Mouse (Mus musculus): ENCODE data around the gene Olfr455. TPM values are rescaled to one million over a fixed set of nuclear protein-coding genes. Genes with fewer than 3 reads are reported as not detected.

Olfr455 gene
- total and polyA plus RNA-seq, 2 experiments from 2014 or later: not detected

GRCm38 (mm10) chr6:42489731-42490130 lies 57.7 kb downstream of the Olfr455 start:
- TF ChIP-seq CTCF (IDR thresholded peaks at IDR 0.05; ENCODE audit: low read depth): no peak
- DNase-seq (no peak), ATAC-seq (no peak)
- WGBS: 79% methylated on average over 1 of the region's 1 CpGs
- Histone ChIP-seq H3K9me3 (ENCODE audit: low read length) (no peaks in the 10 kb centered on the region), H3K9ac (no peak overlapping the region), H3K4me1 (ENCODE audit: insufficient read depth) (no peaks in the 10 kb centered on the region), H3K27me3 (ENCODE audit: insufficient read depth, low read length) (no peaks in the 10 kb centered on the region), H3K4me3 (ENCODE audit: low read depth, low read length) (no peak overlapping the region), H3K36me3 (ENCODE audit: insufficient read depth) (no peaks in the 10 kb centered on the region), H3K4me2 (ENCODE audit: low read depth) (no peak overlapping the region), H3K27ac (ENCODE audit: low read depth, low read length) (no peak overlapping the region)

- no peak for TF ChIP-seq CTCF (IDR thresholded peaks at IDR 0.05; ENCODE audit: low read depth)
- H3K9me3 ChIP-seq (ENCODE audit: low read length): no peaks in the 10 kb centered on the region
- H3K4me1 ChIP-seq (ENCODE audit: insufficient read depth): no peaks in the 10 kb centered on the region
- no peak for DNase-seq
- H3K27ac ChIP-seq (ENCODE audit: low read depth, low read length): no peak within 1 kb of the TSS
- 94% methylated on average over 1 of the region's 1 CpGs for WGBS
- H3K9ac ChIP-seq: no peak within 1 kb of the TSS
- no peak within 1 kb of the TSS for H3K4me3 ChIP-seq (ENCODE audit: low read depth, low read length)
- no peaks in the 10 kb centered on the region; the same call in 1 of the 2 replicates for H3K27me3 ChIP-seq (ENCODE audit: insufficient read depth, low read length)
- no peaks in the 10 kb centered on the region for H3K36me3 ChIP-seq (ENCODE audit: insufficient read depth)
- H3K4me2 ChIP-seq (ENCODE audit: low read depth): no peak within 1 kb of the TSS
- ATAC-seq: no peak
Measured at GRCm38 (mm10) chr6:42487114-42487513, 60.3 kb downstream of the Olfr455 start, which contains the start of gene Olfr456. Olfr456 (minus strand) TSS chr6:42487214.

Other genes with a start within 250 kb of the Olfr455 start
- gene Fam131b, start 222.9 kb downstream of the Olfr455 start, total RNA-seq (2014; rRNA removed): 59.2 and 72.2 TPM in 2 replicates
- 5.3 and 5.6 TPM in 2 replicates for gene Fam131b, start 222.9 kb downstream of the Olfr455 start, polyA plus RNA-seq (2015; fragmentation: Nextera tagmentation; extraction: Ambion mirVana)
- 30.5 and 35.6 TPM in 2 replicates for gene Zyx, start 198.0 kb downstream of the Olfr455 start, total RNA-seq (2014; rRNA removed)
- gene Zyx, start 198.0 kb downstream of the Olfr455 start, polyA plus RNA-seq (2015; fragmentation: Nextera tagmentation; extraction: Ambion mirVana): 43.5 and 51.6 TPM in 2 replicates
- 0.62 and 0.86 TPM in 2 replicates for gene Epha1, start 174.3 kb downstream of the Olfr455 start, total RNA-seq (2014; rRNA removed)
- gene Epha1, start 174.3 kb downstream of the Olfr455 start, polyA plus RNA-seq (2015; fragmentation: Nextera tagmentation; extraction: Ambion mirVana): 0.20 and 0.67 TPM in 2 replicates
- not detected in 2 replicates for gene Tas2r143, start 147.3 kb downstream of the Olfr455 start, total RNA-seq (2014; rRNA removed)
- gene Tas2r143, start 147.3 kb downstream of the Olfr455 start, polyA plus RNA-seq (2015; fragmentation: Nextera tagmentation; extraction: Ambion mirVana): not detected in 2 replicates
- 0.77 TPM in 1 of 2 replicates, not detected in the other for gene Tas2r135, start 142.2 kb downstream of the Olfr455 start, total RNA-seq (2014; rRNA removed)
- gene Tas2r135, start 142.2 kb downstream of the Olfr455 start, polyA plus RNA-seq (2015; fragmentation: Nextera tagmentation; extraction: Ambion mirVana): not detected in 2 replicates
- not detected in 2 replicates for gene Tas2r126, start 113.1 kb downstream of the Olfr455 start, total RNA-seq (2014; rRNA removed)
- gene Tas2r126, start 113.1 kb downstream of the Olfr455 start, polyA plus RNA-seq (2015; fragmentation: Nextera tagmentation; extraction: Ambion mirVana): not detected in 2 replicates
- not detected in 2 replicates for gene Olfr458, start 82.4 kb downstream of the Olfr455 start, total RNA-seq (2014; rRNA removed)
- not detected in 2 replicates for gene Olfr458, start 82.4 kb downstream of the Olfr455 start, polyA plus RNA-seq (2015; fragmentation: Nextera tagmentation; extraction: Ambion mirVana)
- not detected in 2 replicates for gene Olfr457, start 71.3 kb downstream of the Olfr455 start, total RNA-seq (2014; rRNA removed)
- not detected in 2 replicates for gene Olfr457, start 71.3 kb downstream of the Olfr455 start, polyA plus RNA-seq (2015; fragmentation: Nextera tagmentation; extraction: Ambion mirVana)
- gene Olfr456, start 60.4 kb downstream of the Olfr455 start, total RNA-seq (2014; rRNA removed): 0.15 TPM in 1 of 2 replicates, not detected in the other
- gene Olfr456, start 60.4 kb downstream of the Olfr455 start, polyA plus RNA-seq (2015; fragmentation: Nextera tagmentation; extraction: Ambion mirVana): not detected in 2 replicates
- not detected in 2 replicates for gene Tcaf3, start 50.1 kb upstream of the Olfr455 start, total RNA-seq (2014; rRNA removed)
- gene Tcaf3, start 50.1 kb upstream of the Olfr455 start, polyA plus RNA-seq (2015; fragmentation: Nextera tagmentation; extraction: Ambion mirVana): not detected in 2 replicates
- gene Tcaf2, start 97.7 kb upstream of the Olfr455 start, total RNA-seq (2014; rRNA removed): 2.0 and 2.4 TPM in 2 replicates
- 0.57 and 1.2 TPM in 2 replicates for gene Tcaf2, start 97.7 kb upstream of the Olfr455 start, polyA plus RNA-seq (2015; fragmentation: Nextera tagmentation; extraction: Ambion mirVana)
- gene Tcaf1, start 162.5 kb upstream of the Olfr455 start, total RNA-seq (2014; rRNA removed): 242 and 286 TPM in 2 replicates
- gene Tcaf1, start 162.5 kb upstream of the Olfr455 start, polyA plus RNA-seq (2015; fragmentation: Nextera tagmentation; extraction: Ambion mirVana): 147 and 183 TPM in 2 replicates
- not detected in 2 replicates for gene Olfr453, start 191.8 kb upstream of the Olfr455 start, total RNA-seq (2014; rRNA removed)
- gene Olfr453, start 191.8 kb upstream of the Olfr455 start, polyA plus RNA-seq (2015; fragmentation: Nextera tagmentation; extraction: Ambion mirVana): not detected in 2 replicates
- gene Olfr38, start 208.8 kb upstream of the Olfr455 start, total RNA-seq (2014; rRNA removed): not detected in 2 replicates
- gene Olfr38, start 208.8 kb upstream of the Olfr455 start, polyA plus RNA-seq (2015; fragmentation: Nextera tagmentation; extraction: Ambion mirVana): not detected in 2 replicates
- gene Olfr452, start 237.5 kb upstream of the Olfr455 start, total RNA-seq (2014; rRNA removed): not detected in 2 replicates
- not detected in 2 replicates for gene Olfr452, start 237.5 kb upstream of the Olfr455 start, polyA plus RNA-seq (2015; fragmentation: Nextera tagmentation; extraction: Ambion mirVana)